Mouse (Mus musculus) left cerebral cortex, adult 2 months (tissue): ENCODE measurements around the gene Ptcd2. TPM values are rescaled to one million over a fixed set of nuclear protein-coding genes. Genes with fewer than 3 reads are reported as not detected.

Experiments used
- DNase-seq, 2 experiments: peaks; one replicate each; pipeline ENCODE4 v3.0.0; 2021 to 2022; ENCODE audit warnings: low spot score in 2 of 2, mixed read lengths in 1 of 2; ENCODE audit errors: extremely low spot score in 1 of 2
- H3K27ac ChIP-seq: fragments of 200-600 bp; 2 replicates; pipeline ENCODE4 v1.8.1; 2022
- H3K4me3 ChIP-seq: fragments of 200-600 bp; 2 replicates; pipeline ENCODE4 v1.8.1; 2022
- CTCF ChIP-seq: fragments of 200-600 bp; IDR thresholded peaks from 2 replicates; pipeline ENCODE4 v1.8.1; 2022; ENCODE audit warnings: antibody characterized with exemption, mild to moderate bottlenecking, moderate library complexity
- intact Hi-C: fragments of 180-260 bp; cut with DNase I; formaldehyde crosslinking; loops from one replicate; pipeline ENCODE4 v1.15.1; 2025
- total RNA-seq, 2 experiments: library from RNA; stranded (reverse); gene quantifications; 2 replicates each; pipeline ENCODE4 v1.2.3; 2021

The Ptcd2 gene
- total RNA-seq, 2 experiments from 2014 or later, result 33.3 to 34.5 TPM

DNA sequence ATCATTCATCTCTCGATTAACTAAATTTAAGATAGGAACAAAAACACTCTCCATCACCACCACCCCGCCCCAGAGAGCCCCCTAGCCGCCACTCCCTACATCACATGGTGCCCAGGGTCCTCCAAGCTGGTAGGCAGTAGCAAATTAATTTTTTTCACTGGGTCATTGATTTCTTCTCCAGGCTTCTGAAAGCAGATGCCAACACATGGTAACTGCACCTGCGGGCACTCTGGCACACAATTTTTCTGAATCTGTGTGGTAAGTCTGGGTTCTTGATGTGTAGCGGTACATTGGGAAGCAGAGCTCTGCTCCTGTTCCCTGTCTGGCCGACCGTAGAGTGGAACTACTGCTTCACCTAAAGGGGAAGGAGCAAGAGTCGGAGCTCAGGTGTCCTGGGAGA lies 53.7 kb downstream of the Ptcd2 start:
- no peak for TF ChIP-seq CTCF

DNA sequence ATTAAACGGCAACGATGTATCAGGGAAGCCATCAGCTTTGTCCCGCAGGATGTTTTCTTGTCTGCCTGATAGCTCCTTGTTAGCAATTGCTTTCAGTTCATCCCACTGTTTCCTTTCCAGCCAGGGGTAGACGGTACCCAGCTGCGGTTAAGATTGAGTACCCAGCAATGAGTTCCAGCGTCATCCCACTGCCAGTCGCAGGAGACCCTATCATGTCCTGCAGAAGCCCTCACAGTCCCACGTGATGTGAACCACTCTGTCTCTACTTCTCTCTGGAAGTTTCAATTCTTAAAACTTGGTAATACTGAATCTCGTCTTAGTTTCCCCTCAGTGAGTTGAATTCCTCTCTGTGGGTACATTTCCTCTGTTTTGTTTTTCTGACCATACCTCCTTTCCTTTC lies 56.7 kb downstream of the Ptcd2 start:
- Histone ChIP-seq H3K4me3 (no peak overlapping the region), H3K27ac (no peak overlapping the region)
- intact Hi-C loops, result no loop called here
- DNase-seq, result no peak
- TF ChIP-seq CTCF, result no peak

More for the DNA sequence above, 53.7 kb downstream of the Ptcd2 start:
- no peak overlapping the region for H3K27ac ChIP-seq
- intact Hi-C loops, result no loop called here
- DNase-seq, result no peak
- H3K4me3 ChIP-seq, result no peak overlapping the region

DNA sequence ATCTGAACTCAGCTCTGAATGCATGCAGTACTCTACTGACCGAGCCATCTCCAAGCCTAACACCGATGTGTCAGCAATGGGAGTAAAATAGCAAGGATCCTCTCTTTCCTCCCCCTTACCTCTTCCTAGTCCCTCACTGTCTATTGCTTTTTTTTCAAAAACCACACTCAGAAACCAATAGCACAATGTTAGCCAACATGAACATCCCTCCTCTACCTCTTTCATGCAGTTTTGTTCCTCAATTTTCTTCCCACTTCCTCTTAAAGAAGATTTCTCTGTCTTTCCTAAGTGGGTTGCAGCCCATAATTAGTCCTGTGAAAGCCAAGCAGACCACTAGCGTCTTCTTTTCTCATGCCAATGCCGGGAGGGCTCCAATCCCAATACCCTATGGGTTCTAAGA lies 57.3 kb downstream of the Ptcd2 start:
- intact Hi-C loops, result no loop called here
- no peak for DNase-seq
- no peak overlapping the region for H3K4me3 ChIP-seq
- no peak overlapping the region for H3K27ac ChIP-seq
- no peak for TF ChIP-seq CTCF

DNA sequence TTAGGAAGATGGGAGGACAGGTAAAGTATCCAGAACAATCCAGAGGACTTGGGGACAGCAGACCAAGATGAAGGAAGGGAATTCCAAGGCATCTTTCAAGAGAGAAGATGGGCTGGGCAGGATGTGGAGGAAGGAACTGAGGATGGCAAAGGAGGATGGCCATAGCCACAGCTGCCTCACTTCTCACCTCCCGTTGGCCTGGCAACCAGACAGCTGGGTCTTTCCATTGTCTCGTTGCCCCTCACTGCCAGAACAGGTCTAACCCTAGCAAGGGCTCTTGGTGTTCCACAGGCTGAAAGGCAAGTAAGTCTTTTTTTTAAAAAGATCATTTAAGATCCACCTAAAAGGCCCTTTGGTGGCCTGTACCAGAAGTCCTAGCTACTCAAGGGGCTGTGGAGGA lies 59.3 kb downstream of the Ptcd2 start:
- DNase-seq, result no peak
- no peak for TF ChIP-seq CTCF
- Histone ChIP-seq H3K27ac (no peak overlapping the region), H3K4me3 (no peak overlapping the region)
- intact Hi-C loops, result no loop called here

DNA sequence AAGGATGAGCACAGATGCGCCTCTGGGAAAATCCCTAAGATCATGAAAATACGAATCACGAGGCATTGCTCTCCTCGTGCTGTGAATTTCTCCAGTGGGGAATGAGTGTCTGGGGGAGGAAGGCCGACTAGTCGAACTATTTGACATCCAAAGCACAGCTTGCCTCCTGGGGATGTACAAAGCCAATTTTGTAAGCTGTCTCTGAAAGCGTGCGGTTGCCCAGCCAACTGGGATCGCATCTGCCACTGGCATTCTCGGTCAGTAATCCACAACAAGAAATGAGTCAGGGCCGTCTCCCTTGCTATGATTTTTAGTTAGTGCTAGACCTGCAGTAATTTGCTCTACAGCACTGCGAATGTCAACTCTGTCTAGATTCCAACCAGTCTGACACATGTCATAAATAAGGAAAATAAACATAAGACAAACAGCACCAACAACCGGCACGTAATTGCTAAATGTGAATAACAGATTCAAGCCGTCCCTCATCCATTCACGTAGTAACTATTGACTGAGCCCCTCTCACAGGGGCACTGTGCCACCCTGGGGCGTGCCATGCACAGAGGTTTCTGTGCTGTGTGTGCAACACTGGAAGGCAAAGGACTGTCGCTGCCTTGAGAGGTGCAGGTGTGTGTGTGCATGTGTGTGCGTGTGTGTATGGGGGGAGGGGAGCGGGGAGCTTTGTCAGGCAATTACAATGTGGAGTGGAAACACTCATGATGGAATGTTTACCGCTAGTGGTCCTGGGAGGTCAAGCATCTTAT lies 59.9 kb downstream of the Ptcd2 start:
- TF ChIP-seq CTCF, result no peak
- Histone ChIP-seq H3K4me3 (no peak overlapping the region), H3K27ac (no peak overlapping the region)
- intact Hi-C loops, result no loop called here
- peak; percentile 28 to 52 for DNase-seq

DNA sequence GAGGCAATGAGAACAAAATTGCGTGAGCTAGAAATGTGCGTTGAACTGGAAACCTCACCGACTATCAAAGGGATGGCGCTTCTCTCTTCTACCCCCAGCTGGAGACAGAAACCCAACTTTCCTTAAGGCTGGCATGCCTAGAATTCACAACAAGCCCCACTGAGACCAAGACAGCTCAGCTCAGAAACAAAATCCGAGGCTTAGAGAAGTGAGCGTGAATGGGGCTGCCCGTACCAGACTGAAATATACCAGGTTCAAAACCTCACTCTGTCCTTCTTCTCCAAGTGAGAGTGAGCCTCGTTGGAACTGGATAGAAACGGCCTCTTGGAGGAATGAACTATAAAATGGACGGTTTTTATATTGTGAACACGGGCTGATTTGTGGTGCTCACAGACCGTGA lies 60.6 kb downstream of the Ptcd2 start:
- no peak for TF ChIP-seq CTCF
- no peak for DNase-seq
- H3K4me3 ChIP-seq, result no peak overlapping the region
- intact Hi-C loops, result no loop called here
- no peak overlapping the region; the same call in 1 of the 2 replicates for H3K27ac ChIP-seq

DNA sequence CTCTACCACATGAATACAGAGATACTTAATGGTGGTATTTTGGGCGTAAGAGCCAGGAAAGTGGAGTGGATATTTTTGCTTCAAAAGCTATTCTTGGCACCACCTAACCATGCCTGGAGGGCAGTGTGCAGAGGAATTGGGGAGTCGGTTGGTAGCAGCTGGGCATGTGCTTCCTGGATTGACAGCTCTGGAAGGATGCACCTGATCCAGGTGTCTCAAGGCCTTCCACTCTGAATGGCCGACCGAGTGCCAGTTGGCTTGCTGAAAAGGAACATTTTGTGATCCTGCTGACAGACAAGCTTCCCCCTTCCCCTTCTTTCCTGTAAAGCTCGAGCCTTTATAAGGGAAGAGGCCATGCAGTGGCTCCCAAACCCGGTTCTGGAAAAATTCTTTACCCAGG lies 61.5 kb downstream of the Ptcd2 start:
- TF ChIP-seq CTCF, result no peak
- no peak overlapping the region for H3K4me3 ChIP-seq
- no peak overlapping the region for H3K27ac ChIP-seq
- no peak for DNase-seq
- intact Hi-C loops, result no loop called here

DNA sequence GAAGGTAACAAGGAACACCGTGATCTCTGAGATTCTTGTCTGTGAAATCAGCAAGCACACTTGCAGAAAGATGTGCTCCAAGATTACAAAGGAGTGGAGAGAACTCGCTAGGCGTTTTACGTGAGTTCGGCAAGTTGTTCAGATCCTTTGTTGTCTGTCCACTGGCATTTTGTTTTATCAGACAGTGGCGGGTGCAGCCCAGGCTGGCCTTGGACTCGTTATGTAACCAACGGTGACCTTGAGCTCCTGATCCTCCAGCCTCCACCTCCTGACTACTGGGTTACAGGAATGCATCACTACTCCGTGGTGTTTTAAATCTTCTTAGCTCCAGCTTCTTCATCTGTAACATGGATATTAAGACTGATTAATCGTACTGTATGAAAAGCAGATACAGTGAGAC lies 65.2 kb downstream of the Ptcd2 start:
- no peak overlapping the region for H3K4me3 ChIP-seq
- no peak overlapping the region for H3K27ac ChIP-seq
- no peak for DNase-seq
- intact Hi-C loops, result no loop called here
- no peak for TF ChIP-seq CTCF

DNA sequence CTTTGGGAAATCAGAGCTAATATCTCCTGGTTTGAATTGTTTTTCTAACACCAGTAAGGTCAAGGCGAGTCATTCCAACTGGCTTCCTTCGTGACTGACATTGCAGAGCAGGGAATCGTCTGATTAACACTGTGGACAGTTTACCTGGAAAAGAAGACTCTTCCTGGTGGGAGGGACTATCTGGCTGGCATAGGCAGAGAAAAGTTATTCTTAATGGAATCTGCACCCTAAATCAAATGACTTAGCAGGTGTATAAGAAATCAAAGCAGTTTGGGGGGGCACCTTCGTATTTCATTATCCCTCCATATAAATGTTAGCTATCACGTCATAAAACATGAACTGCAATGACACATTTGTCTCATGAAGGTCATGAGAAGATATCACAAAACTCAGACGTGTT lies 66.0 kb downstream of the Ptcd2 start:
- H3K4me3 ChIP-seq, result no peak overlapping the region
- no peak for TF ChIP-seq CTCF
- DNase-seq, result no peak
- intact Hi-C loops, result no loop called here
- no peak overlapping the region for H3K27ac ChIP-seq

DNA sequence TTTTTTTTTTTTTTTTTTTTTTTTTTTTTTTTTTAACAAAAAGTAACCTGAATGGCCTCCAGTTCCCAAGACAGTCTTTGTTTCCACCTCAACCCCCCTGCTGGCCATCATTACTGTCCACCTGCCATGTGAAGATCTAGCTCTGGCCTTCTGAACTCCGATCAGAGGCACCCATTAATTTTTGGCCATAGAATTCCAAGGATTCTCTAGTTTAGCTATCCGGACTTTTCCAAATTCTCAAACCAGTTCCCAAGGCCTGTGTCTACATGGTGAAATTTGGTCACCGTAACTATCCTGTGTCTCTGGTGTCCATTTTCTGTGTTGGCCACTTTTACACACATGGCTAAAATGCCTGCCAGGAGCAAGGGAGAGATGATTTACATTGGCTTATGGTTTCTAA lies 67.0 kb downstream of the Ptcd2 start:
- Histone ChIP-seq H3K4me3 (no peak overlapping the region), H3K27ac (no peak overlapping the region)
- intact Hi-C loops, result no loop called here
- no peak for DNase-seq
- TF ChIP-seq CTCF, result no peak

DNA sequence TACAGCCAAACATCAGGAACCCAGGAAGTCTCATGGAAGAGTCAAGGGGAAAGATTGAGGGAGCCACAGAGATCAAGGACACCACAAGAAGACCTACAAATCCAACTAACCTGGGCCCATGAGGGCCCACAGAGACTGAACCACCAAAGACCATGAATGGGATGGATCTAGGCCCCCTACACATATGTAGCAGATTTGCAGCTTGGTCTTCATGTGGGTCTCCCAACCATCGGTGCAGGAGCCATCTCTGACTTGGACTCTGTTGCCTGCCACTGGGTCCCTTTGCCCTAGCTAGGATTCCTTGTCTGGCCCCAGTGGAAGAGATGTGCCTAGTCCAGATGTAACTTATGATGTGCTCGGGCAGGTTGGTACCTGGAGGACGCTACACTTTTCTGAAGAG lies 72.5 kb downstream of the Ptcd2 start:
- Histone ChIP-seq H3K27ac (no peak overlapping the region), H3K4me3 (no peak overlapping the region)
- no peak for TF ChIP-seq CTCF
- intact Hi-C loops, result no loop called here
- no peak for DNase-seq

Other genes with a start within 250 kb of the Ptcd2 start
- gene Zfp366, start 159.9 kb downstream of the Ptcd2 start, total RNA-seq, result 1 to 10 TPM; 3.1 to 4.1 TPM
- gene Mrps27, start 81 bp upstream of the Ptcd2 start, total RNA-seq, result 10 to 100 TPM; 25.1 to 28.3 TPM
- gene Map1b, start 171.8 kb upstream of the Ptcd2 start, total RNA-seq, result 100 to 1,000 TPM; 630 to 695 TPM